Mouse (Mus musculus): Measurements from ENCODE around the gene 6030408B16Rik. TPM values are rescaled to one million over a fixed set of nuclear protein-coding genes. Genes with fewer than 3 reads are reported as not detected.
A peak's percentile ranks its signal among the peaks of the same experiment; 100 is the strongest.

Gene 6030408B16Rik
- polyA plus RNA-seq, 1 experiment from 2014 or later = 4.4 TPM

DNA sequence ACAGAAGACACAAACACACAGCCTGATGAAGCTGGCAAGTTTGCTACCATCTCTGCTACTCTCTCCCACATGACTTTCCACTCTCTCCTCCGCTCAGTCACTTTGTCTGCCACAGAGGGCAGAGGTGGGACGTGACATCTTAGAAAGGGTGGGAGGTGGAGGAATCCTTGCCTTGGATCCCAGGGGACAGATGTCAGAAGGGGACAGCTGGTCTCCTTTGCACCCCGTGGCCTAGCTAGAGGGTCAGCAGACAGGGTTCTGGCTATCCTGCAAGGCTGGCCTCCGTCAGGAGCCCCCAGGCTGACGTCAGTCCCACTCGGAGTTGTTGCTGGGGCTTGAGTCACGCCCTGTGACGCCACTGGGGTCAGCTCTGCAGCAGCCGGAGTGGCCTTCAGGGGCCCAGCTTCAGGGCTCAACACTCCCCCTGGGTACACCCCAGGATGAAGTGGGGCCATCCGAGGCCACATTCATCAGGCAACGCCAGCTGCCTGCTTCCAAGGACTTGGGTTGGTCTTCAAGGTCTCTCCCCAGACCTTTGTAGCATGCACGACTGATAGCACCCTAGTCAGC, 13.5 kb upstream of the 6030408B16Rik start:
- H3K36me3 ChIP-seq (ENCODE audit: control insufficient read depth, insufficient read depth, low read length) = no peaks in the 10 kb centered on the region
- 52% methylated on average over 12 of the region's 12 CpGs for WGBS
- no peak overlapping the region for H3K4me3 ChIP-seq (ENCODE audit: low read length)
- 0 out of 2 replicates have a peak overlapping the region, but pooled peaks have one; percentile 41 for H3K9ac ChIP-seq (ENCODE audit: low read depth, low read length)
- ATAC-seq = no peak
- no peaks in the 10 kb centered on the region for H3K9me3 ChIP-seq (ENCODE audit: control insufficient read depth, low read length)
- H3K4me1 ChIP-seq (ENCODE audit: control insufficient read depth, insufficient read depth, low read length) = peaks cover 25% of the 10 kb centered on the region
- H3K27me3 ChIP-seq (replicated peaks; ENCODE audit: control insufficient read depth, insufficient read depth, low read length) = no peaks in the 10 kb centered on the region
- H3K4me2 ChIP-seq (ENCODE audit: low read depth, low read length) = no peak overlapping the region
- H3K27ac ChIP-seq (ENCODE audit: low read length) = peak overlapping the region; percentile 46

DNA sequence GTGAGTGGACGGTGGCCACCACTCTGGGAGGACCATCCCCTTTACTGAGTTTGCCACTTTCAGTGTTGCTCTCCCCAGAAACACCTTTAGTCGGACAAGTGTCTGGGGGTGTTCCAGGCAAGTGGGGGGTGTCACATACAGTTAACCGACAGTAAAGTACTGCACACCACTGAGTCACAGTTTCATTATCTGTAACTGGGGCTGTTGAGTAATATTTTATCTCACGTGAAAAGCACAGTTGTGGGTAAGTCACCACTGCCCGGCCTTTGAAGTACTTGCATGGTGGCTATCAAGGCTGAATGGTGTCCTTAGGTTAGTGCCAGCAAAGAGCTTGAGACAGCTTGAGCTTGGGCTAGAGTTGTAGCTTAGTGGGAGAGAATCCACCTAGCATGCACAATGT, 10.5 kb upstream of the 6030408B16Rik start:
- no peak overlapping the region for H3K27ac ChIP-seq (ENCODE audit: low read length)
- ATAC-seq = no peak
- H3K4me1 ChIP-seq (ENCODE audit: control insufficient read depth, insufficient read depth, low read length) = peaks cover 31% of the 10 kb centered on the region
- no peak overlapping the region for H3K4me3 ChIP-seq (ENCODE audit: low read length)
- H3K4me2 ChIP-seq (ENCODE audit: low read depth, low read length) = no peak overlapping the region
- H3K9me3 ChIP-seq (ENCODE audit: control insufficient read depth, low read length) = no peaks in the 10 kb centered on the region
- no peak overlapping the region for H3K9ac ChIP-seq (ENCODE audit: low read depth, low read length)
- 73% methylated on average over 5 of the region's 5 CpGs for WGBS
- H3K27me3 ChIP-seq (replicated peaks; ENCODE audit: control insufficient read depth, insufficient read depth, low read length) = no peaks in the 10 kb centered on the region
- H3K36me3 ChIP-seq (ENCODE audit: control insufficient read depth, insufficient read depth, low read length) = peaks cover 6% of the 10 kb centered on the region; the same call in 1 of the 2 replicates

DNA sequence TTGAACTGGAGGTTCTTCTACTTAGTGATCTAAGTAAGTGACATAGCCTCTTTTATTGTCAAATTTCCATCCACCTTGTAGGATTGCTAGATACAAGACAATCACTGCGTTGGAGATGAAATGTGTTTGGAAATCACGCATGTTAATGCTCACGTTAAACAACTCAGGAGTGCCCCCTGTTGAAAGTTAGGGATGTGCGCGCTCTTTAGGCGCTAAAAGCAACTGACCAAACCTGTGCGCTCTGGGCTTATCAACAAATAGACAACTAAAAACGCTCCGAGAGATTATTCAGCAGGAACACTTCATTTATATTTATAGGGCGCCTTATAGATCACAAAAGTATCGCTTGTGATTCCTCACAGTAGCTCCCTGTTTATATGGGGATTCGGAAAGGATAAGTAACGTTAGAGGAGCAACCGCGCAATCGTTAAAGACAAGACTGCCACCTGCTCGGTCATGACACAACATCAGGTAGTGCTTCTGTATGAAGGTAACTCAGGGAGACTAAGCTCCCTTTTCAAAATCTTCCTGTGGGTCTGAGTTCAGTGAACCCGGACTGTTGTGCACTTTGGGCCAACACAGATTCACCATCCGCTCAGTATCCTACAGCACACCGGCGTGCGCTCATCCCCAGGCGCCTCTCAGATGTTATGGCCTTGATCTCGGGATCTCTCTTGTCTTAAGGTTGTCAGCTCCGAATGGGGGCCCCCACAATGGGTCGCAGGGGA, 9.7 kb upstream of the 6030408B16Rik start:
- H3K9me3 ChIP-seq (ENCODE audit: control insufficient read depth, low read length) = no peaks in the 10 kb centered on the region
- peak overlapping the region; percentile 20; the same call in 1 of the 2 replicates for H3K27ac ChIP-seq (ENCODE audit: low read length)
- peak; percentile 54 for ATAC-seq
- H3K4me3 ChIP-seq (ENCODE audit: low read length) = peak overlapping the region; percentile 87
- 2% methylated on average over 26 of the region's 26 CpGs for WGBS
- H3K4me1 ChIP-seq (ENCODE audit: control insufficient read depth, insufficient read depth, low read length) = peaks cover 22% of the 10 kb centered on the region
- peaks cover 7% of the 10 kb centered on the region; the same call in 1 of the 2 replicates for H3K36me3 ChIP-seq (ENCODE audit: control insufficient read depth, insufficient read depth, low read length)
- H3K27me3 ChIP-seq (replicated peaks; ENCODE audit: control insufficient read depth, insufficient read depth, low read length) = no peaks in the 10 kb centered on the region
- H3K4me2 ChIP-seq (ENCODE audit: low read depth, low read length) = peak overlapping the region; percentile 77
- peak overlapping the region; percentile 87 for H3K9ac ChIP-seq (ENCODE audit: low read depth, low read length)

DNA sequence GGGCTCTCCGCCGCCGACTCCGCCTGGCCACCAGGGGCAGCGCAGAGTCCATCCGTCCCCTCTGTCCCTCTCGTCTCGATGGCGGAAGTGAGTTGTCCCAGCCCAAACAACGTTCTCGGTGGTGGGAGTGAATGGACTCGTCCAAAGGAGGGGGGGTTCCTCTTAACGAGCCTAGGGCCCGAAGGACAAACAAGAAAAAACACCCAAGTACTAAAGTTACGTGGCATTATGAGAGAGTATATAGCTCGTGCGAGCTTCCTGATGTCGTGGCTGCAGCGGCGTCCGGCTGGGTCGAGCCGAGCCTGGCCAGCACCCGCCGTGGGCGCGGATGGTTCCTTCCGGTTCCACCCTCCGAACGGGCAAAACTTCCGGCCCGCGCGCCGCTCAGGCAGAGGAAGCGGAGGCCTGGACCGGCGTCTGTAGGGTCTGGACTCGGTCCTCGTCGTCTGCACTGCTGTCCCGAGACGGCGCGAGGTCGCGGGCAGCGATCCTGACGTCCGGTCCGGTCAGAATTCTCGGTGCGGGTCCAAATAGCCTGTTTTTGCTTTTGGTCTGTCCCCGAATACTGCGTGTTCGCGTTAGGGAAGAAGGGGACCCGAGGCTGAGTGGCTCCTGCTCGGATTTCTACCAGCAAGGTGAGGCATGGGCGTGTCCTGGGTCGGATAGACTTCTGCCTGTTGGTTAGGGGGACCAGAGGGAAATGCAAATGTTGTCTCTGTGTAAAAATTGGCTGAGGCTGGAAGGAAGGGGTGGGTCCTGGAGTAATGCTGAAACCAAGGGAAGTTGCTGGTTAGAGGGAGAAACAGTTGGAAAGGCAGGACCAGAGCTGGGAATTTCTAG, 8.9 kb upstream of the 6030408B16Rik start, which contains the start of gene Atg101:
TSS of gene Atg101 (plus strand) at position 362 of the 840 bp plus-strand sequence.
- Histone ChIP-seq H3K4me2 (ENCODE audit: low read depth, low read length) (peak within 1 kb of the TSS; percentile 77), H3K27me3 (replicated peaks; ENCODE audit: control insufficient read depth, insufficient read depth, low read length) (no peaks in the 10 kb centered on the region), H3K4me1 (ENCODE audit: control insufficient read depth, insufficient read depth, low read length) (peaks cover 15% of the 10 kb centered on the region), H3K36me3 (ENCODE audit: control insufficient read depth, insufficient read depth, low read length) (peaks cover 10% of the 10 kb centered on the region; the same call in 1 of the 2 replicates), H3K9ac (ENCODE audit: low read depth, low read length) (peak within 1 kb of the TSS; percentile 87), H3K4me3 (ENCODE audit: low read length) (peak within 1 kb of the TSS; percentile 87), H3K9me3 (ENCODE audit: control insufficient read depth, low read length) (no peaks in the 10 kb centered on the region), H3K27ac (ENCODE audit: low read length) (peak within 1 kb of the TSS; percentile 74)
- under 1% methylated on average over 61 of the region's 61 CpGs for WGBS
- ATAC-seq = peak; percentile 92

DNA sequence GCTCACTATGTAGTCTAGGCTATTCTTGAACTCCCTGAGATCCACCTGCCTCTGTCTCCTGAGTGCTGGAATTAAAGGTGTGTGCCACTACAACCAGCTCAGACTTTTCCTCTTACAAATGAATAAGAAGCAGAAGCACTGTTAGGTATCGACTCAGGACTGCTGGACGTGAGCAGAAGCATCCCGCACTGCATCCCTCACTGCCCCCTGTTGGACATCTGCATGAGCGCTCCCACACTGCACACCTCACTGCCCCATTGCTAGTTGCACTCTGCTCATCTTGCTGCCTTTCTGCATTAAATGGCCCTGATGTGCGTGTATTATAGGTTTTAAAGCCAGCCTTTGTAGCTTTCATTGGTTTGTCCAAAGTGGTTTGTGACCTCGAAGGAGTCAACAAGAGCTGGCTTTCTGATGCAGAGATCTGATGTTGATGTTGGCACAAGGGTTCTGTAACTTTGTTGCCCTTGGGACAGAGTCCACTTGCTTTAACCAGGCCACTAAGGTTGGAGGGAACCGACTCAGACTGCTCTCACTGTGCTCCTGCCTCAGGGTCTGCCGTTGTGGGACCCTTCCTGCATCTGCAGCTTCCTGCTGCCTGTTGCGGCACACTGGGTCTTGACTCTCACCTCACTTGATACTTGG, 6.8 kb upstream of the 6030408B16Rik start:
- peaks cover 16% of the 10 kb centered on the region for H3K36me3 ChIP-seq (ENCODE audit: control insufficient read depth, insufficient read depth, low read length)
- no peaks in the 10 kb centered on the region for H3K27me3 ChIP-seq (replicated peaks; ENCODE audit: control insufficient read depth, insufficient read depth, low read length)
- 64% methylated on average over 9 of the region's 9 CpGs for WGBS
- H3K4me1 ChIP-seq (ENCODE audit: control insufficient read depth, insufficient read depth, low read length) = peaks cover 8% of the 10 kb centered on the region
- no peak overlapping the region for H3K4me2 ChIP-seq (ENCODE audit: low read depth, low read length)
- no peak for ATAC-seq
- no peak overlapping the region for H3K4me3 ChIP-seq (ENCODE audit: low read length)
- no peaks in the 10 kb centered on the region for H3K9me3 ChIP-seq (ENCODE audit: control insufficient read depth, low read length)
- no peak overlapping the region for H3K9ac ChIP-seq (ENCODE audit: low read depth, low read length)
- no peak overlapping the region for H3K27ac ChIP-seq (ENCODE audit: low read length)

DNA sequence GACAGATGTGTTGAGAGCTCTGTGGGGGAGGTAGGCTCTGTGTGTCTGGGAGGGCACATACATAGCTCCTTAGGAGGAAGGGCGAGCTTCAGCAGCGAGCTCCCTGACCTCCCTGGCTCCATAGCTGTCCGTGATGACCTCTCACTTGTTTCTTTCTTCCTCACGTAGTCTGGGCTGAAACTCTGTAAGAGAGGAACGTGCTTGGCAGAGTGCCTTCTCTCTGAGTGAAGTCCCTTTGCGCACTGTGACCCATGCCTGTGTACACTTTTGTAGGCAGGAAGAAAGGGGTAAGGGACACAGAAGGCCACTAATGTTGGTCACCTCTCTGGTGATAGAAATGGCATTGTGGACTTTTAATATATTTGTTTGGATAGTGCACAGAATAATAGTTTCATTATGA, 5.7 kb upstream of the 6030408B16Rik start:
- no peaks in the 10 kb centered on the region for H3K27me3 ChIP-seq (replicated peaks; ENCODE audit: control insufficient read depth, insufficient read depth, low read length)
- WGBS = 81% methylated on average over 6 of the region's 6 CpGs
- no peak overlapping the region for H3K4me3 ChIP-seq (ENCODE audit: low read length)
- H3K9me3 ChIP-seq (ENCODE audit: control insufficient read depth, low read length) = no peaks in the 10 kb centered on the region
- peaks cover 16% of the 10 kb centered on the region for H3K36me3 ChIP-seq (ENCODE audit: control insufficient read depth, insufficient read depth, low read length)
- no peak overlapping the region for H3K9ac ChIP-seq (ENCODE audit: low read depth, low read length)
- peaks cover 8% of the 10 kb centered on the region for H3K4me1 ChIP-seq (ENCODE audit: control insufficient read depth, insufficient read depth, low read length)
- no peak overlapping the region for H3K27ac ChIP-seq (ENCODE audit: low read length)
- no peak for ATAC-seq
- no peak overlapping the region for H3K4me2 ChIP-seq (ENCODE audit: low read depth, low read length)

DNA sequence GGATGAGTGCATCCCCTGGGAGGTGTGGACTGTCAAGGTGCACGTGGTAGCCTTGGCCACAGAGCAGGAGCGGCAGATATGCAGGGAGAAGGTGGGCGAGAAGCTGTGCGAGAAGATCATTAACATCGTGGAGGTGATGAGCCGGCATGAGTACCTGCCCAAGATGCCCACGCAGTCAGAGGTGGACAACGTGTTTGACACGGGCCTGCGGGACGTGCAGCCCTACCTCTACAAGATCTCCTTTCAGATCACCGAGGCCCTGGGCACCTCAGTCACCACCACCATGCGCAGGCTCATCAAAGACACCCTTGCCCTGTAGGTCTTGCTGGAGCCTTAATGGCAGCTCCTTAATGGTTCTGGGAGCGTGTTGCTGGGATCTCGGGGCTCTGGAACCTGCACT, 2.7 kb upstream of the 6030408B16Rik start:
- peaks cover 7% of the 10 kb centered on the region; the same call in 1 of the 2 replicates for H3K4me1 ChIP-seq (ENCODE audit: control insufficient read depth, insufficient read depth, low read length)
- no peaks in the 10 kb centered on the region for H3K27me3 ChIP-seq (replicated peaks; ENCODE audit: control insufficient read depth, insufficient read depth, low read length)
- H3K27ac ChIP-seq (ENCODE audit: low read length) = no peak overlapping the region
- no peaks in the 10 kb centered on the region for H3K9me3 ChIP-seq (ENCODE audit: control insufficient read depth, low read length)
- H3K36me3 ChIP-seq (ENCODE audit: control insufficient read depth, insufficient read depth, low read length) = peaks cover 16% of the 10 kb centered on the region
- no peak for ATAC-seq
- H3K9ac ChIP-seq (ENCODE audit: low read depth, low read length) = no peak overlapping the region
- WGBS = 92% methylated on average over 15 of the region's 15 CpGs
- H3K4me2 ChIP-seq (ENCODE audit: low read depth, low read length) = no peak overlapping the region
- no peak overlapping the region for H3K4me3 ChIP-seq (ENCODE audit: low read length)

DNA sequence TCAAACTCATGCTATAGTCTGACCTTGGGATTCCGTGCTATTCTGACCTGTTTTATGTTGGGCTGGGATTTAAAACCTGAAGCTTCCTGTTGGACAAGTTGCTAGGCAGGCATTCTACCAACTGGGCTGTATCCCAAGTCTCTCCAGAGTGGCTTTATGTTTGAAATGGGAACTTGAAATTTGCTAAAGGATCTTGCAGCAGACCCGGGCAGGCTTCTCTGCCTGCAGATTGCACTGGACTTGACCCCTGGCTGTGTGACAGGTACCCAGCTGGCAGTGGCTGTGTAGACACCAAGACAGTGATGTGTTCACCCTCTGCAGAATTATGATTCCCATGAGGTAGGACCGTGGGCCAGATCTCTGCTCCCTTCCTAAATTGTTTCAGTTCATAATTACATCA, 1.0 kb upstream of the 6030408B16Rik start:
- H3K4me1 ChIP-seq (ENCODE audit: control insufficient read depth, insufficient read depth, low read length) = 0 out of 2 replicates have a peak, but pooled peaks cover 6% of the 10 kb centered on the region
- no peak overlapping the region for H3K27ac ChIP-seq (ENCODE audit: low read length)
- WGBS = 79% methylated on average over 3 of the region's 3 CpGs
- no peak for ATAC-seq
- H3K9ac ChIP-seq (ENCODE audit: low read depth, low read length) = no peak overlapping the region
- H3K4me2 ChIP-seq (ENCODE audit: low read depth, low read length) = no peak overlapping the region
- peaks cover 14% of the 10 kb centered on the region for H3K36me3 ChIP-seq (ENCODE audit: control insufficient read depth, insufficient read depth, low read length)
- no peak overlapping the region for H3K4me3 ChIP-seq (ENCODE audit: low read length)
- H3K27me3 ChIP-seq (replicated peaks; ENCODE audit: control insufficient read depth, insufficient read depth, low read length) = no peaks in the 10 kb centered on the region
- H3K9me3 ChIP-seq (ENCODE audit: control insufficient read depth, low read length) = no peaks in the 10 kb centered on the region
